In genomic region chr15:102463666-102464065, GRCm38 (mm10) we compare ENCODE assay signal across 10 mouse cellular contexts. TPM values are rescaled to one million over a fixed set of nuclear protein-coding genes. Genes with fewer than 3 reads are reported as not detected.
A peak's percentile ranks its signal among the peaks of the same experiment; 100 is the strongest.
DNase-seq lines count a peak whose midpoint lies in the region; ATAC-seq and TF ChIP-seq lines count a peak whose summit lies in the region.
"Had no signal": no experiment of that assay in that cellular context is flagged by ENCODE, and none has a peak within 500 bp of the region (broad histone marks: within the 10 kb centered on the region; RNA-seq: fewer than 3 reads in every experiment).

No protein-coding gene starts in this region.

- no peak for TF ChIP-seq POLR2A in liver, adult 2 months (IDR thresholded peaks at IDR 0.05; ENCODE audit: extremely low read depth, insufficient read depth, low read length)

- DNase-seq in embryo, embryonic 10 days (ENCODE audit: low spot score), result peak; percentile 46
- DNase-seq in embryo, embryonic 9.5 days (ENCODE audit: extremely low spot score), result no peak
- DNase-seq in liver, adult 2 months (ENCODE audit: extremely low read depth, low read depth, low spot score), result peak; percentile 34
- no peak for DNase-seq in liver
- no peak for DNase-seq in G1E (ENCODE audit: low spot score)
- DNase-seq in frontal cortex, postnatal 36 days (ENCODE audit: low spot score in 2 of 2), result no peak
- DNase-seq in spleen, postnatal 10 days (ENCODE audit: low spot score in 2 of 2), result no peak
- DNase-seq: kidney, postnatal 4 days had no signal

- no peak overlapping the region for H3K4me3 ChIP-seq in liver, adult 2 months (ENCODE audit: insufficient read depth, low read depth, low read length)
- no peak overlapping the region for H3K4me3 ChIP-seq in G1E (ENCODE audit: low read depth, low read length)
- H3K4me3 ChIP-seq: liver, embryonic 15.5 days had no signal

- peak; percentile 21; the same call in 1 of the 2 replicates for TF ChIP-seq CTCF in liver, adult 2 months (IDR thresholded peaks at IDR 0.05; ENCODE audit: low read depth, low read length)
- TF ChIP-seq CTCF in G1E (IDR thresholded peaks at IDR 0.05; ENCODE audit: low read depth, low read length), result 0 out of 2 replicates have a peak, but pooled peaks have one; percentile 33

- H3K4me1 ChIP-seq in liver, adult 2 months (ENCODE audit: control insufficient read depth, insufficient read depth, low read length), result peaks cover 9% of the 10 kb centered on the region
- peaks cover 33% of the 10 kb centered on the region for H3K4me1 ChIP-seq in G1E (ENCODE audit: insufficient read depth, low read depth, low read length)

- no peaks in the 10 kb centered on the region for H3K27me3 ChIP-seq in liver, adult 2 months (ENCODE audit: control insufficient read depth, insufficient read depth, low read length)
- H3K27me3 ChIP-seq in G1E (ENCODE audit: insufficient read depth, low read length), result no peaks in the 10 kb centered on the region
- H3K27me3 ChIP-seq: liver, embryonic 15.5 days had no signal

- no peak overlapping the region for H3K27ac ChIP-seq in liver, adult 2 months (replicated peaks; ENCODE audit: insufficient read depth, low read depth, low read length)
- H3K27ac ChIP-seq: liver, embryonic 15.5 days had no signal

- no peaks in the 10 kb centered on the region; the same call in 1 of the 2 replicates for H3K79me2 ChIP-seq in liver, adult 2 months (ENCODE audit: control insufficient read depth, insufficient read depth, low read length)

- H3K36me3 ChIP-seq in liver, adult 2 months (ENCODE audit: control insufficient read depth, insufficient read depth, low read length), result peaks cover 7% of the 10 kb centered on the region; the same call in 1 of the 2 replicates
- peaks cover 71% of the 10 kb centered on the region for H3K36me3 ChIP-seq in G1E (replicated peaks)

- H3K9ac ChIP-seq in liver, adult 2 months (ENCODE audit: low read depth, low read length), result no peak overlapping the region
- H3K9ac ChIP-seq: liver, embryonic 15.5 days had no signal

- peaks cover 3% of the 10 kb centered on the region; the same call in 1 of the 2 replicates for H3K9me3 ChIP-seq in G1E (replicated peaks)
- H3K9me3 ChIP-seq: liver, embryonic 15.5 days had no signal

- no peak for ATAC-seq in G1E (ENCODE audit: extremely low read depth, insufficient number of reproducible peaks, low FRiP score, poor library complexity, severe bottlenecking)
- ATAC-seq in granulocyte monocyte progenitor cell, adult 5-6 weeks (replicated peaks; ENCODE audit: poor library complexity, severe bottlenecking), result 0 out of 2 replicates have a peak, but pooled peaks have one; percentile 38

RNA-seq across cellular contexts. Expression of gene Prr13, which starts 4.8 kb away (rescaled TPM):
- 7.3 and 11.1 TPM in 2 replicates for total RNA-seq in liver, adult 2 months (2014; rRNA removed)
- 93.4 and 98.3 TPM in 2 replicates for polyA plus RNA-seq in liver, adult 2 months (2012; rRNA removed)
- total RNA-seq in G1E (2014; fragmentation: Nextera tagmentation) (78.6 and 94.0 TPM in 2 replicates), G1E (2017) (84.1 and 86.0 TPM in 2 replicates)
- 122 and 254 TPM in 2 replicates for polyA plus RNA-seq in G1E (2012)
- 75.2 and 97.2 TPM in 2 replicates for total RNA-seq in granulocyte monocyte progenitor cell, adult 5-6 weeks (2014; fragmentation: Nextera tagmentation)
- 35.4 and 53.4 TPM in 2 replicates for total RNA-seq in granulocyte monocyte progenitor cell, adult 5-6 weeks (2017)

RNA-seq across cellular contexts. Expression of gene Pcbp2, which starts 6.7 kb away (rescaled TPM):
- total RNA-seq in liver, adult 2 months (2014; rRNA removed), result 112 and 189 TPM in 2 replicates
- 261 and 273 TPM in 2 replicates for polyA plus RNA-seq in liver, adult 2 months (2012; rRNA removed)
- total RNA-seq in G1E (2014; fragmentation: Nextera tagmentation) (1,640 and 1,748 TPM in 2 replicates), G1E (2017) (202 and 214 TPM in 2 replicates)
- 660 and 876 TPM in 2 replicates for polyA plus RNA-seq in G1E (2012)
- total RNA-seq in granulocyte monocyte progenitor cell, adult 5-6 weeks (2014; fragmentation: Nextera tagmentation), result 731 and 799 TPM in 2 replicates
- total RNA-seq in granulocyte monocyte progenitor cell, adult 5-6 weeks (2017), result 213 and 218 TPM in 2 replicates

RNA-seq across cellular contexts. Expression of gene Amhr2, which starts 18.5 kb away (rescaled TPM):
- total RNA-seq in liver, adult 2 months (2014; rRNA removed), result 0.07 and 0.09 TPM in 2 replicates
- 0.40 and 0.49 TPM in 2 replicates for polyA plus RNA-seq in liver, adult 2 months (2012; rRNA removed)
- not detected in 2 replicates for total RNA-seq in G1E (2014; fragmentation: Nextera tagmentation)
- total RNA-seq in G1E (2017), result not detected in 2 replicates
- not detected in 2 replicates for polyA plus RNA-seq in G1E (2012)
- total RNA-seq in granulocyte monocyte progenitor cell, adult 5-6 weeks (2014; fragmentation: Nextera tagmentation), result not detected in 2 replicates
- total RNA-seq in granulocyte monocyte progenitor cell, adult 5-6 weeks (2017), result not detected in 2 replicates

RNA-seq across cellular contexts. Expression of gene Gm10337, which starts 39.9 kb away (rescaled TPM):
- total RNA-seq in liver, adult 2 months (2014; rRNA removed), result not detected in 2 replicates
- not detected in 2 replicates for polyA plus RNA-seq in liver, adult 2 months (2012; rRNA removed)
- 28.7 TPM in 1 of 2 replicates, not detected in the other for total RNA-seq in G1E (2014; fragmentation: Nextera tagmentation)
- not detected in 2 replicates for total RNA-seq in G1E (2017)
- not detected in 2 replicates for polyA plus RNA-seq in G1E (2012)
- total RNA-seq in granulocyte monocyte progenitor cell, adult 5-6 weeks (2014; fragmentation: Nextera tagmentation), result 7.7 TPM in 1 of 2 replicates, not detected in the other
- not detected in 2 replicates for total RNA-seq in granulocyte monocyte progenitor cell, adult 5-6 weeks (2017)
- polyA plus RNA-seq: liver, embryonic 15.5 days had no signal

RNA-seq across cellular contexts. Expression of gene Map3k12, which starts 53.2 kb away (rescaled TPM):
- 0.34 and 0.46 TPM in 2 replicates for total RNA-seq in liver, adult 2 months (2014; rRNA removed)
- polyA plus RNA-seq in liver, adult 2 months (2012; rRNA removed), result 0.22 and 0.43 TPM in 2 replicates
- total RNA-seq in G1E (2014; fragmentation: Nextera tagmentation) (0.75 and 1.4 TPM in 2 replicates), G1E (2017) (1.9 TPM in 2 replicates)
- 0.60 and 0.72 TPM in 2 replicates for polyA plus RNA-seq in G1E (2012)
- total RNA-seq in granulocyte monocyte progenitor cell, adult 5-6 weeks (2014; fragmentation: Nextera tagmentation), result 0.38 TPM in 1 of 2 replicates, not detected in the other
- 0.26 and 0.60 TPM in 2 replicates for total RNA-seq in granulocyte monocyte progenitor cell, adult 5-6 weeks (2017)

Comparison
In these comparisons a context has a peak if more than half of its experiments do, and no peak if none do; other contexts are left out.
1. DNase-seq: peak in embryo, embryonic 10 days (single experiment) and liver, adult 2 months (single experiment); none in embryo, embryonic 9.5 days (single experiment), liver (single experiment), G1E (single experiment), frontal cortex, postnatal 36 days (0 of 2) and spleen, postnatal 10 days (0 of 2).